33 mouse cellular contexts compared by ENCODE assay signal in the genomic region with DNA sequence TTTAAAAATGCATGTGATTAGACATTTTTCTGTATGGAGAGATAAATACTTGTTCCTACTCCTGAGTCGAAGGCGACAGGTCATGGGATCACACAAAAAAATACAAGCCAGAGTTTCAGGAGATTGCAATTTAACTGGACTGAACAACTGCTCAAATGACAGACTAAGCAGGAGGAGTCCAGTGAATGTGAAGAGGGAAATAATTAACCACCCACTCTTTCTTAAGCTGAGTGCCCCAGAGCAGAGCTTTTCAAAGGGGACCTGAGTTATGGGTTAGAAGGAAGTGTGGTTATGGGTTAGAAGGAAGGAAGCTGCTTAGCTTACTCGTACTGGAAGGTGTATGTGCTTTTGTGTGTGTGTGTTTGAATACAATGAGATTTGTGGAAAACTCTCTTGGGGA.
"Had no signal": no experiment of that assay in that cellular context is flagged by ENCODE, and none has a peak within 500 bp of the region (broad histone marks: within the 10 kb centered on the region; RNA-seq: fewer than 3 reads in every experiment).

No protein-coding gene starts in this region.

- H3K9me3 ChIP-seq: limb, embryonic 10.5 days; limb, embryonic 12.5 days; limb, embryonic 13.5 days; limb, embryonic 15.5 days; liver, embryonic 12.5 days; liver, embryonic 13.5 days; liver, embryonic 15.5 days; lung, embryonic 15.5 days; megakaryocyte, embryonic 14.5 days; midbrain, embryonic 10.5 days; midbrain, embryonic 12.5 days; midbrain, embryonic 13.5 days; midbrain, embryonic 15.5 days; neural tube, embryonic 12.5 days; neural tube, embryonic 13.5 days had no signal

- DNase-seq: left cerebral cortex, postnatal 4 days; liver; liver, embryonic 13.5 days; liver, postnatal 0 days; lung, adult 18-20 months; lung, adult 2 months; lung, embryonic 14.5 days; lung, postnatal 10 days; lung, postnatal 14 days; lung, postnatal 36 days; lung, postnatal 4 days; midbrain, embryonic 14.5 days had no signal

- H3K4me3 ChIP-seq: limb, embryonic 10.5 days; limb, embryonic 12.5 days; limb, embryonic 13.5 days; limb, embryonic 15.5 days; liver, embryonic 12.5 days; liver, embryonic 13.5 days; liver, embryonic 15.5 days; lung, embryonic 15.5 days; megakaryocyte, embryonic 14.5 days; midbrain, embryonic 10.5 days; midbrain, embryonic 12.5 days; midbrain, embryonic 13.5 days; midbrain, embryonic 15.5 days; myocyte; neural tube, embryonic 12.5 days; neural tube, embryonic 13.5 days had no signal

- H3K36me3 ChIP-seq: limb, embryonic 10.5 days; limb, embryonic 12.5 days; limb, embryonic 13.5 days; limb, embryonic 15.5 days; liver, embryonic 12.5 days; liver, embryonic 13.5 days; liver, embryonic 15.5 days; lung, embryonic 15.5 days; midbrain, embryonic 10.5 days; midbrain, embryonic 12.5 days; midbrain, embryonic 13.5 days; midbrain, embryonic 15.5 days; neural tube, embryonic 12.5 days; neural tube, embryonic 13.5 days had no signal

- H3K9ac ChIP-seq: limb, embryonic 12.5 days; limb, embryonic 13.5 days; limb, embryonic 15.5 days; liver, embryonic 12.5 days; liver, embryonic 13.5 days; liver, embryonic 14.5 days; liver, embryonic 15.5 days; liver, postnatal 0 days; lung, embryonic 14.5 days; lung, embryonic 15.5 days; midbrain, embryonic 12.5 days; midbrain, embryonic 13.5 days; midbrain, embryonic 15.5 days; neural tube, embryonic 12.5 days; neural tube, embryonic 13.5 days had no signal

- H3K27ac ChIP-seq: limb, embryonic 10.5 days; limb, embryonic 12.5 days; limb, embryonic 13.5 days; limb, embryonic 15.5 days; liver, embryonic 12.5 days; liver, embryonic 13.5 days; liver, embryonic 14.5 days; liver, embryonic 15.5 days; lung, embryonic 15.5 days; macrophage; midbrain, embryonic 10.5 days; midbrain, embryonic 12.5 days; midbrain, embryonic 13.5 days; midbrain, embryonic 15.5 days; neural tube, embryonic 12.5 days; neural tube, embryonic 13.5 days had no signal

- H3K4me2 ChIP-seq: limb, embryonic 12.5 days; limb, embryonic 13.5 days; limb, embryonic 15.5 days; liver, embryonic 11.5 days; liver, embryonic 12.5 days; liver, embryonic 13.5 days; liver, embryonic 15.5 days; lung, embryonic 14.5 days; lung, embryonic 15.5 days; midbrain, embryonic 11.5 days; midbrain, embryonic 12.5 days; midbrain, embryonic 13.5 days; midbrain, embryonic 15.5 days; neural tube, embryonic 12.5 days; neural tube, embryonic 13.5 days had no signal

- H3K4me1 ChIP-seq: limb, embryonic 10.5 days; limb, embryonic 12.5 days; limb, embryonic 13.5 days; limb, embryonic 15.5 days; liver, embryonic 12.5 days; liver, embryonic 13.5 days; liver, embryonic 15.5 days; lung, embryonic 15.5 days; megakaryocyte, embryonic 14.5 days; midbrain, embryonic 10.5 days; midbrain, embryonic 12.5 days; midbrain, embryonic 13.5 days; midbrain, embryonic 15.5 days; neural tube, embryonic 12.5 days; neural tube, embryonic 13.5 days had no signal

- H3K27me3 ChIP-seq: limb, embryonic 12.5 days; limb, embryonic 13.5 days; limb, embryonic 15.5 days; liver, embryonic 12.5 days; liver, embryonic 13.5 days; liver, embryonic 15.5 days; lung, embryonic 15.5 days; megakaryocyte, embryonic 14.5 days; midbrain, embryonic 12.5 days; midbrain, embryonic 13.5 days; midbrain, embryonic 15.5 days; neural tube, embryonic 12.5 days; neural tube, embryonic 13.5 days had no signal

- ATAC-seq: liver, embryonic 12.5 days; liver, postnatal 0 days; lung, postnatal 0 days; midbrain, embryonic 13.5 days; midbrain, embryonic 15.5 days; midbrain, embryonic 16.5 days had no signal
